Mouse (Mus musculus) small intestine, adult 2 months (tissue): ENCODE data around the gene Gabarap.

Experiments
- CTCF ChIP-seq: fragments of 200-500 bp; IDR thresholded peaks from 2 replicates; pipeline ENCODE4 v1.5.1; 2012; ENCODE audit warnings: low read depth, mild to moderate bottlenecking, control low read depth, inconsistent platforms, low read length, moderate library complexity, mixed read lengths; ENCODE audit not compliant: insufficient replicate concordance, insufficient read length; ENCODE audit errors: extremely low read depth
- POLR2A ChIP-seq: fragments of 200-500 bp; IDR thresholded peaks from 2 replicates; pipeline ENCODE4 v1.6.1; 2012; ENCODE audit warnings: low read depth, mild to moderate bottlenecking, control low read depth, inconsistent platforms, low read length, moderate library complexity

DNA sequence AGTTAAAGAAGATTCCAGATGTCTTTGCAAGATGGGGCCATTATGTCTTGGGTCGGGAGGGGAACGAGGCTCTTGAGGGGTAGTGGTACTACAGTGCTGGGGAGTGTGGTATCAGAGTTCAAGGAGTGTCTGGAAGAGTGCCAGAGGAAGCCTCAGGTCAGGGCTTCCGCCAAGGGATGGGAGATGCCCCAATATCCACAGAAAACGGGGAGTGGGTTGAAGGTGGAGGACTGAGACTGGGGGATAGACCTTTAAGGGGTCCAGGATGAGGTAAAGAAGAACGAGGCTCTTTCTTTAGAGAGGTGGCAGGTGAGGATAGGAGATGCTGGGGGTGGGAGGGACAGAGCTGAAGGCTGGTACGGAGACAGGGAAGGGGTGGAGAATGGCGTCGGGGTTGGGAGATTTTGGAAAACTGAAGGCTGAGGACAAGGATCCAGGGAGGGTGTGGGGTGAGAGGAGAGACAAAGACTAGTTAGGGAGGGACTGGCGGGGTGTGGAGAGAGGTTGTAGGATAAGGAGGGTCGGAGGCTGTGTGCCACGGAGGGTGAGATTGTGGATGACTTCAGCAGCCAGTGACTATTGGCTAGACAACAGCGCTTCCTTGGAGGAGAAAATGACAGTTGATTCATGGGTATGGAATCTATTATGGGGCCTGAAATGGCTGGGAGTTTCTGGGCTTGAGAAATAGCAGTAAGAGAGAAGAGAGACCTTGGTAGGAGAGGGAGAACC is 37.6 kb downstream of the Gabarap start:
- TF ChIP-seq CTCF (no peak), POLR2A (no peak)
